Mouse (Mus musculus) kidney, embryonic 14.5 days (tissue): ENCODE measurements around the gene Luzp1. TPM values are rescaled to one million over a fixed set of nuclear protein-coding genes. Genes with fewer than 3 reads are reported as not detected.

Experiments used
- ATAC-seq: fragments of 200-750 bp; cut with Nextera tagmentation; 2 replicates; pipeline ENCODE4 v1.8.0; 2017; ENCODE audit warnings: moderate number of reproducible peaks, mild to moderate bottlenecking, moderate TSS enrichment, moderate library complexity; ENCODE audit not compliant: low FRiP score, low TSS enrichment
- H3K27ac ChIP-seq: fragments of 300-500 bp; sonication (generic); 2 replicates; pipeline ENCODE4 v1.5.1; 2014; ENCODE audit warnings: low read depth, mild to moderate bottlenecking, low read length, moderate library complexity, mixed read lengths
- H3K27me3 ChIP-seq: fragments of 300-500 bp; sonication (generic); 2 replicates; pipeline ENCODE4 v1.6.1; 2014; ENCODE audit warnings: mild to moderate bottlenecking, low read length; ENCODE audit not compliant: control insufficient read depth, insufficient read depth
- H3K36me3 ChIP-seq: fragments of 300-500 bp; sonication (generic); 2 replicates; pipeline ENCODE4 v1.6.1; 2014; ENCODE audit warnings: low read length, mixed read lengths; ENCODE audit not compliant: control insufficient read depth, insufficient read depth
- H3K4me1 ChIP-seq: fragments of 300-500 bp; sonication (generic); 2 replicates; pipeline ENCODE4 v1.6.1; 2014; ENCODE audit warnings: low read length, mixed read lengths; ENCODE audit not compliant: control insufficient read depth, insufficient read depth
- H3K4me2 ChIP-seq: fragments of 300-500 bp; sonication (generic); replicated peaks from 2 replicates; pipeline ENCODE4 v1.6.1; 2014; ENCODE audit warnings: low read depth, mild to moderate bottlenecking, low read length
- H3K4me3 ChIP-seq: fragments of 300-500 bp; sonication (generic); 2 replicates; pipeline ENCODE4 v1.5.1; 2014; ENCODE audit warnings: mild to moderate bottlenecking, low read length
- H3K9ac ChIP-seq: fragments of 300-500 bp; sonication (generic); 2 replicates; pipeline ENCODE4 v1.6.1; 2014; ENCODE audit warnings: low read depth, mild to moderate bottlenecking, low read length, moderate library complexity
- H3K9me3 ChIP-seq: fragments of 300-500 bp; sonication (generic); 2 replicates; pipeline ENCODE4 v1.6.1; 2016; ENCODE audit warnings: low read length; ENCODE audit not compliant: control insufficient read depth
- WGBS: fragments of 180-500 bp; shearing (Covaris S2); extraction: QIAGEN DNeasy Blood & Tissue Kit; methylation state at CpG from one replicate; pipeline ENCODE4 v1.1.7; 2014; 5-methylcytosine and 5-hydroxymethylcytosine counted together
- polyA plus RNA-seq: library from polyadenylated mRNA; unstranded; fragments of >200 nt; fragmentation: Nextera tagmentation; extraction: Ambion mirVana; gene quantifications from 2 replicates; pipeline ENCODE4 v1.2.1, GENCODE M21; 2014

The Luzp1 gene
- polyA plus RNA-seq, 1 experiment from 2014 or later, result 140 TPM

DNA sequence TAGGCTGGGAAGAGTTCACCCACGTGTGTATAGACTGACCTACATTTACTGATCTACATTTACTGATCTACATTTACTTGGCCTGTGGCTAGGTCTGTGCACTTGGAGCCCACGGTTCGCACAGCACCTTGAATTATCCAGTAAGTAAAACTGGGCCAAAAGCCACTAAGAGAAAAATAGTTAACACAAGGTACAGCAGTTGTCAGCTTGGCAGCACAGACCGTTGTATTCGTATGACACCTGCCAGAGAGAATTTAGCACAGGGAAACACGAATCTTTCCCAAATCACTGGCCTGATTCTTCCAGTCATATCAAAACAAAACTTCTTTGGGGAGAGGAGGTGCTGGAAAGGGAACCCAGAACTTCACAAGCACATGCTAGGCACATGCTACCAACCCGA, 11.3 kb upstream of the Luzp1 start:
- peaks cover 1% of the 10 kb centered on the region; the same call in 1 of the 2 replicates for H3K27me3 ChIP-seq
- peaks cover 8% of the 10 kb centered on the region for H3K4me1 ChIP-seq
- H3K4me2 ChIP-seq, result no peak overlapping the region
- no peak overlapping the region for H3K4me3 ChIP-seq
- WGBS, result 79% methylated on average over 7 of the region's 7 CpGs
- no peaks in the 10 kb centered on the region for H3K9me3 ChIP-seq
- ATAC-seq, result no peak
- no peak overlapping the region for H3K9ac ChIP-seq
- H3K36me3 ChIP-seq, result no peaks in the 10 kb centered on the region
- H3K27ac ChIP-seq, result no peak overlapping the region

GRCm38 (mm10) chr4:136459210-136459609, 10.4 kb upstream of the Luzp1 start:
- H3K4me3 ChIP-seq, result no peak overlapping the region
- WGBS, result 84% methylated on average over 12 of the region's 12 CpGs
- ATAC-seq, result no peak
- H3K4me2 ChIP-seq, result no peak overlapping the region
- H3K27ac ChIP-seq, result no peak overlapping the region
- H3K4me1 ChIP-seq, result peaks cover 8% of the 10 kb centered on the region
- no peak overlapping the region for H3K9ac ChIP-seq
- no peaks in the 10 kb centered on the region for H3K9me3 ChIP-seq
- peaks cover 5% of the 10 kb centered on the region; the same call in 1 of the 2 replicates for H3K27me3 ChIP-seq
- H3K36me3 ChIP-seq, result no peaks in the 10 kb centered on the region

DNA sequence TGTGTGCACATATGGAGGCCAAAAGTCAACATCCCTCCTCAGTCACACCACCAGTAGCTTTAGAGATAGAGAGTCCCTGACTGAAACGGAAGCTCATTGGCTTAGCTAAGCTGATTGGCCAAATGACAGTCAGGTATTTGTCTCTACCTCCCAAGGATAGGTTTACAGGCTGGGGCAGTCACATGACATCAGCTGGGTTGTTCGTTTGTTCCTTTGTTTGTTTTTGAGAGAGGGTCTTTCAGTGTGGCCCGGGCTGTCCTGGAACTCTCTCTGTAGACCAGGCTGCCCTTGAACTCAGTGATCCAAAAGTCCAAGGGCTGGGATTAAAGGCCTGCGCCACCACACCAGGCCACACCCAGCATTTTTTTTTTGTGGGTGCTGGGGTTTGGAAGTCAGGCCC, 8.4 kb upstream of the Luzp1 start:
- H3K4me3 ChIP-seq, result no peak overlapping the region
- no peaks in the 10 kb centered on the region for H3K9me3 ChIP-seq
- no peak for ATAC-seq
- no peak overlapping the region for H3K9ac ChIP-seq
- H3K4me2 ChIP-seq, result no peak overlapping the region
- WGBS, result 43% methylated on average over 4 of the region's 4 CpGs
- H3K27me3 ChIP-seq, result peaks cover 5% of the 10 kb centered on the region; the same call in 1 of the 2 replicates
- H3K27ac ChIP-seq, result no peak overlapping the region
- H3K36me3 ChIP-seq, result no peaks in the 10 kb centered on the region
- H3K4me1 ChIP-seq, result peaks cover 5% of the 10 kb centered on the region; the same call in 1 of the 2 replicates

DNA sequence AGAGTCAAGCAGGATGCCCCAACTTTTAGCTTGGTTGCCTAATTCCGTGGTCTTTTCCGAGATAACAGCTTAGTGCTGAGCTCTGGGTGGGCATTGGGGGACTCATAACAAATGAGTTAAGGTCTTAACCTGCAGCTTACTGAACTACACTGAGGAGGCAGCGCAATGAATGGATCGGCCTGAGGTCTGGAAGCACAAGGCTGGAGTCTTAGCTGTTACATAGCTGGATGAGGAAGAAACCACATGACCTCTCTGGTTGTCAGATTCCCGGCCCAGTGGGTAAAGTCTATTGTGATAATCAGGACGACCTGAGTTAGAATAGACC, 7.8 kb upstream of the Luzp1 start:
- 18% methylated on average over 6 of the region's 6 CpGs for WGBS
- peak; percentile 3; the same call in 1 of the 2 replicates for ATAC-seq
- H3K36me3 ChIP-seq, result no peaks in the 10 kb centered on the region

DNA sequence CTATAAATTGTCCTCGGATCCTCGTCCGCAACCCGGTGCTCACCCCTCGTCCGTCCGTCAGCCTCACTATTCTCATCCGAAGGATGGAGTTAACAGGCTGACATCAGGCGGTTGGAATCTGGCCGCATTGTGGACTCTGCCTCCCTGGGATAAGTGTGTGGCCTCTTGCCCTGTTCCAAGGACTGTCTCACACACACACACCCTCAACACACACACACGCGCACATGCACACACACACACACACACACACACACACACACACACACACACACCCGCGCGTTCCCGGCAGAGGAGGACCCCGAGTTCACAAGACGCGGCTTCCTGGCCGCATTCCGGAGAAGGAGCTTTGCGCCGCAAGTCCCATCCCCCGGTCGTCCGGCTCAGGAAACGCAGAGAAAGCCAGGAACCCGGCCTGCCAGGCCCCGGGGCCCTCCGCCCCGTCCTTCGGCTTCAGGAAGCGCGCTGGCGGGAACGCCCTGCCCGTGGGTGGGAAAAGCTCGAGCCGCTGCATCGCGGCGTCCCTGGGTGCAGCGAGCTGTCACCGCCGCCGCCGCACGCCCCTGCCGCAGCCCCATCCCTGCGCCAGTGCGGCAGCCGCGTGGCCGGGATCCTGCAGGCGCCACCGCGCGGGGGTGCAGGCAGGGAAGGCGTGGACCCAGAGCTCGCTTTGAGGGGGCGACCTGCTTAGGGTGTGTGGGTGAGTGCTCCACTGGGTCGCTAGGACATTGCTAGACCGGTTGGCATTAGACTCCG, 7.3 kb upstream of the Luzp1 start, which contains the start of gene 6030445D17Rik:
6030445D17Rik (plus strand) TSS at position 165 of the 753 bp plus-strand sequence.
- no peaks in the 10 kb centered on the region for H3K9me3 ChIP-seq
- peak within 1 kb of the TSS; percentile 55 for H3K4me3 ChIP-seq
- under 1% methylated on average over 64 of the region's 64 CpGs for WGBS
- peaks cover 5% of the 10 kb centered on the region; the same call in 1 of the 2 replicates for H3K4me1 ChIP-seq
- peaks cover 5% of the 10 kb centered on the region; the same call in 1 of the 2 replicates for H3K27me3 ChIP-seq
- H3K27ac ChIP-seq, result peak within 1 kb of the TSS; percentile 52; the same call in 1 of the 2 replicates
- peak; percentile 78 for ATAC-seq
- no peaks in the 10 kb centered on the region for H3K36me3 ChIP-seq
- H3K4me2 ChIP-seq, result peak within 1 kb of the TSS; percentile 92
- H3K9ac ChIP-seq, result peak within 1 kb of the TSS; percentile 72

More for the DNA sequence above, 7.8 kb upstream of the Luzp1 start:
- H3K9me3 ChIP-seq, result no peaks in the 10 kb centered on the region
- H3K4me3 ChIP-seq, result peak overlapping the region; percentile 55
- H3K27ac ChIP-seq, result peak overlapping the region; percentile 17; the same call in 1 of the 2 replicates
- H3K27me3 ChIP-seq, result peaks cover 5% of the 10 kb centered on the region; the same call in 1 of the 2 replicates
- H3K4me1 ChIP-seq, result peaks cover 5% of the 10 kb centered on the region; the same call in 1 of the 2 replicates
- peak overlapping the region; percentile 92 for H3K4me2 ChIP-seq
- peak overlapping the region; percentile 72 for H3K9ac ChIP-seq

DNA sequence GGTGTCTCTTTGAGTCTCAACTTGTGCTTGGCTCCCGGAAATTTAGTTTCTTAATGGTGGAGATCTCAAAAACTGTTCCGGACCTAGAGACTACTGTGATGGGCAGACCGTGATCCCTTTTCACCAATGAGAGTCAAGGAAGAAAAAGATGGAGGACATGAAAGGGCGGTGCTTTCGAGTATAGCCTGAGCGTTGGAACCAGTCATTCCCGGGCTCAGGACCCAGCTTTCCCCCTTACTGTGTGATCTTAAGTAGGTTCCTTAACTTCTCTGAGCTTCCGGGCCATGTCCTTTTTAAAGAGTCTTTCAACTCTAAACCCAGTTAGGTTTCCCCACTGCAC, 6.8 kb upstream of the Luzp1 start:
- H3K27me3 ChIP-seq, result peaks cover 5% of the 10 kb centered on the region; the same call in 1 of the 2 replicates
- peak overlapping the region; percentile 92 for H3K4me2 ChIP-seq
- WGBS, result under 1% methylated on average over 8 of the region's 8 CpGs

DNA sequence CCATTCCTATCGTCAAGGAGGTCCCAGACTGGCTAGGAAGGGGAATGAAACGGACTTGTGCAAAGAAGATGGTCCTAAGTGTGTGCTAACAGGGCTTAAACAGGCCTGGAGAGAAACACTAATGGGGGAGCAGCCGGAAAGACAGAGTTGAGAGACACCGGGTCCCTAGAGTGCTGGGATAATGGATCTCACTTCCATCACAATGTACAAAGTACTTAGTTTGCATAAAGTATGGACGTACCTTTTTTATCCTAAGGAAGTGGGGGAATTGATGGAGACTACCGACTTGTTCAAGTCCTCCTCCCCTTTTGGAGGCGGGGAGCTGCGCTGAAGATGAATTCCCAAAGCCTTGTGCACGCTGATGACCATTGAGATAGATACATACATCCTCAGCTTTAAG, 6.1 kb upstream of the Luzp1 start:
- Histone ChIP-seq H3K27me3 (peaks cover 5% of the 10 kb centered on the region; the same call in 1 of the 2 replicates), H3K27ac (no peak overlapping the region)
- WGBS, result 14% methylated on average over 9 of the region's 9 CpGs

More for the DNA sequence above, 6.8 kb upstream of the Luzp1 start:
- H3K36me3 ChIP-seq, result no peaks in the 10 kb centered on the region
- H3K4me1 ChIP-seq, result peaks cover 5% of the 10 kb centered on the region; the same call in 1 of the 2 replicates
- peak overlapping the region; percentile 72 for H3K9ac ChIP-seq
- no peaks in the 10 kb centered on the region for H3K9me3 ChIP-seq
- H3K4me3 ChIP-seq, result peak overlapping the region; percentile 55
- ATAC-seq, result peak; percentile 65
- peak overlapping the region; percentile 52; the same call in 1 of the 2 replicates for H3K27ac ChIP-seq

GRCm38 (mm10) chr4:136466226-136466625, 3.3 kb upstream of the Luzp1 start:
- Histone ChIP-seq H3K27me3 (peaks cover 5% of the 10 kb centered on the region; the same call in 1 of the 2 replicates), H3K9ac (no peak overlapping the region), H3K4me2 (no peak overlapping the region), H3K36me3 (no peaks in the 10 kb centered on the region), H3K9me3 (no peaks in the 10 kb centered on the region), H3K27ac (peak overlapping the region; percentile 71; the same call in 1 of the 2 replicates), H3K4me3 (no peak overlapping the region), H3K4me1 (peaks cover 13% of the 10 kb centered on the region)
- 38% methylated on average over 4 of the region's 4 CpGs for WGBS
- ATAC-seq, result no peak

More for the DNA sequence above, 6.1 kb upstream of the Luzp1 start:
- no peak for ATAC-seq
- H3K9ac ChIP-seq, result no peak overlapping the region; the same call in 1 of the 2 replicates
- peaks cover 5% of the 10 kb centered on the region; the same call in 1 of the 2 replicates for H3K4me1 ChIP-seq
- H3K4me3 ChIP-seq, result peak overlapping the region; percentile 55
- no peaks in the 10 kb centered on the region for H3K9me3 ChIP-seq
- H3K36me3 ChIP-seq, result no peaks in the 10 kb centered on the region
- peak overlapping the region; percentile 92 for H3K4me2 ChIP-seq
